Mouse (Mus musculus) layer of hippocampus, adult 9-11 months (tissue): Measurements from ENCODE around the gene Cmas.

Experiments used
- DNase-seq: peaks from one replicate; pipeline ENCODE4 v3.0.0; 2022

Gene Cmas

DNA sequence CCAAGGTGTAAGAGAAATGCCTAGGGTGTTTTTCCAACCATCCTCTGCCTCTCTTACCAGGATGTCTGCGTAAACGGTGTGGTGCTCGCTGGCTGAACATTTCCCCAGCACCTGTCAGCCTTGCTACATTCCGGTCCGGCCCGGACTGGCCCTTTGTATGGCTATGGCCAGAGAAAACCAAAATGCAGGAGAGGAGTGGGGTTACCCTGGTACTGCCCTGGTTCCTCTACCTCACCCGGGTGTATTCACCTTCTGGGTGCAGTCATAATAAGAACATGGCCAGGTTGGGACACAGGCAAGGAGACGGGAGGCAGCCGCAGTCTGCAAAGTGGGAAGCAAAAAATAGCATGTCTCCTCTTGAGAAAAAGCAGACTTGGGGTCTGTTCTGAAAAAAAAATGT is 38.6 kb downstream of the Cmas start:
- no peak for DNase-seq

DNA sequence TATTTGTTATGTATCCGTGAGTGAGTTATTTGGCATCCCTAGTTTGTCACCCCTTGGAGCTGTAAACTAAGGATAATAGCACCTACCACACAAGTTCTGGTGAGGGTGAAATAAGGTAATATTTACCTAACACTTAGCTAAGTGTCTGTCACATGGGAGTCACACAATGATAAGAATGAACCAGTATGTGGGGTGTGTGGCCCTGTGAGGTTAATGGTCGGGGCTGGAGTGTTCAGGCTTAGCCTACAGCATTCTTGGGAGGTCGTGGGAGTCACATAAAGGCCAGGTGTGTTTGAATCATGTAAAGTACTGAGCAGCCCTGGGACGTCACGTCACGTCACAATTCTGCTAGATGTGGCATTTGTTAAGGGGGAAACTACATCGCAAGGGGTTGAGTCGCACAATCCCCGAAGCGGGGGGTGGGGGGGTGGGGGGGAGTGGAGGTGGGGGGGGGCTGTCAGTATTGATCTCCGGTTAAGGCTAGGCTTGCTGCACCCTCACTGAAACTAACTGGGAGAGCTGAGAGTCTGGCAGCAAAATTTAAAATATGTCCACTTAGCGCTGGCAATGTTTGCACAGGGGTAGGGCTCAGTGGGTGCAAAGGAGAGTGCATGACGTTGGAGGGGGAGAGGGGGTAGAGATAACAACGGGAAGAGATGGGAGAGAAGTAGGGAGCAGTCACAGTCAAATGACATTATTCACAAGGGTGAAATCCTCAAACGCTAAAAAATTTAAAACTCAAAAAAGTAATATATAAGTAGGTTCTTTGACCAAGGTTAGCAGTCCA is 39.4 kb downstream of the Cmas start:
- DNase-seq = no peak

DNA sequence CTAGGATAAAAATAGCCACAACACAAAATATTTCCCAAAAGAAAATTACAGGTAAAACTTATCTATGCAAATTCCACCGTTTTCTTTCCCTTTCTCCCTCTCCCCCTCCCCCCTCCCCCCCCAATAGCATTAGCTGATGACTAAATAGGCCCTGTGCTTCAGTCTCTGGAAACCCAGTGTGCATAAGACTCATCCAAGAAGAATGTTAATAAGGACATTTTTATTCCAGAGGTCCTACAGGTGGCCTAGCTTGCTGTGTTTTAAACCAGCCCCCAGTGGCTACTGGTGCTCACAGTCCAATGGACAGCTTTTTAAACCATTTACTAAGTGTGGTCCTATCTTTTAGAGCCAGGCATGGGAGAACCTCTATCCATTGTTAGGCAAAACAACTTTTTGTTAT is 41.5 kb downstream of the Cmas start:
- DNase-seq = no peak

DNA sequence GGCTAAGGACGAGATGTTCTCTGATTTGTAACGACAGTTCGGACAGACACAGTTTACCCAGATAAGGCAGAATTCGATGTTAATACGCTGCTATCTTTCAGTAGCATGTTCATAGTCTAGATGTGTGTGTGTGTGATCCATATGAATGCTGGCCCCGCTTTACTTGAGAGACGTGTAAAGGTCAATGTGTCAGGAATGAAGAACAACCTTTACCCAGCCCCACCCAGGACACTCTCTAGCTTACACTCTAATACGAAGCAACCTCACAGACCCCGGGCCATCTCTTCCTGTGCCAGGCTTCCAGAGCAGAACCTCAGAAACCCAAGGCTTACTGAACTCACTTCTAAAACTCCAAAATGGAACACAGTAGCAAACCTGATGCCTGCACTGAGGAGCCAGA is 42.4 kb downstream of the Cmas start:
- no peak for DNase-seq

DNA sequence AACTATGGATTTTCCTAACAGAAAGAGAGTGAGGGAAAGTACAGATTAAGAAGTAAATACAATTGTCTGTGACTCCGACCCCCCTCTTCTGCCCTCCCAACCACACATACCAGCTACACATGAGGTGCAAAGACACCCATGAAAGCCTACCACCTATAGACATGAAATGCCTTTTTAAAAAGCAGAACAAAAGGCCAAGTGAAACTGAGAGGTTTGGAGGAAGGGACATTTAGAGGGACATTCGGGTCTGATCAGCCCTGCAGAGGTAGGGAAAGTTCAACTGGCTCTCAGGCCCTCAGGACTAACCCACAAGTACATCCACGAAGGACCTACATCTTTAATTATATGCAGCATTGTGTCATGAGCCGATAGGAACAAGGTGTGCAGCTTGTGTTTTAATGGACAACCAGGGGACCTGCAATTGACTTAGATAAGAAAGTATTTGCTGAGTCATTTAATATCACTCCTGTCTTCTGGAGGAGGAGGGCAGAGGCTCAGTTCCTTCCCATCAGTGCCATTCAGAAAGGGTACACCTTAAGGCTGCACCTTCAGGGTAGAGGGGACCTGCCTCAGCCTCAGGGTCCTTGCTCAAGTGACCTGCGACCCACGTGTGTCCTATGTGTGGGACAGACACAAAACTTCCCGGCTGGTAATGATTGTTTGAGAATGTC is 43.4 kb downstream of the Cmas start:
- no peak for DNase-seq

DNA sequence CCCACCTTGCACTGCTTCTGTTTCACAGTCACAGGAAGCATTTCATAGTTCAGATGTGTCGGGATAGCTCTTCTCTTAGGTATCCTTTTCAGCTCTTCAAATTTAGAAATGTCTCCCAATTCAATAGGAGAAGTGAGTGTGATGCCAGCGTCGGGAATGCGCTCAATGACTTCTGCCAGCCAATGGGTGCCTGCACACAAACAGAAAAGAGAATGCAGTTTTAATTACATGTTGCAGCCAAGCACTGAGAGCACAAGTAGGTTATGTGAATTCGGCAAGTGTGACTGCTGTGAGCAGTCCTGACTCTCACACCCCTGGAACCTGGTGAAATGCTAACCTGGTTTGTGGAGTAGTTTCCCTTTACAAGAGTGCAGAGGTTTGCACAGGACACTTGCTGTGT is 45.2 kb downstream of the Cmas start:
- no peak for DNase-seq

DNA sequence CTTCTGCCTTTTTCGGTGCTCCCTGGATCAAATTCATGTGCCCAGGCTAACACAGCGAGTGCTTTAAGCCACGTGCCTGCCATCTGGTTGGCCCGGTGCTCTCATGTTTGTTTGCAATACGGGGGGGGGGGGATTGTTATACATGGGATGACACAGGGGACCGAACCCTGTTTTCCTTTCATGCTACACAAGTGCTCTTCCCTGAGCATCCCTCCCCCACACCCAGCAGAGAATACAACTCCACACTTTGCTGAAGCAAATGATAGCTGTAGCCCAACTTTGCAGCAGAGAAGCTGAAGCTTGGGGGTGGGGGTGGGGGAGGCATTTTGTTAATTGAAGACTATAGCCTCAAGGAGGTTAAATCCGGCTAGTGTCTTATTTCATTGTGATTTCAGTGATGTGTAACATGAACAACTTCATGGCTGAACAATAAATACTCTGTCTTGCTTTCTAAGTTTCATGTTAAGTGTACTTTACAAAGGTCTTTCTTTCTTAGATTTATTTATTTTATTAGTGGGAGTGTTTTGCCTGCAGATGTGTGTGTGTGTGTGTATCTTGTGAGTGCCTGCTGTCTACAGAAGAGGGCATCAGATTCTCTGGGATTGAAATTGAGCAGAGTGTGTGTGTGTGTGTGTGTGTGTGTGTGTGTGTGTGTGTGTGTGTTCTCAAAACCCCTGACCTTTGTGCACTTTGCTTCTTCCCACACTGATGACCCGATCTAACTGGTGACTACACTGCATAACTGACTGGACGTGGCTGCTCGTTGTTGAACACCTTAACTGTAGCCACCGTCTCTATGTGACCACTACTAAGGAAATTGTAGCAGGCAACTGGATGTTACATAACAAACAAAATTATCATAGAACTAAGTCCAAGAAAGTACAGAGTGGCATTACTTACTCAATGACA is 46.4 kb downstream of the Cmas start:
- DNase-seq = no peak

DNA sequence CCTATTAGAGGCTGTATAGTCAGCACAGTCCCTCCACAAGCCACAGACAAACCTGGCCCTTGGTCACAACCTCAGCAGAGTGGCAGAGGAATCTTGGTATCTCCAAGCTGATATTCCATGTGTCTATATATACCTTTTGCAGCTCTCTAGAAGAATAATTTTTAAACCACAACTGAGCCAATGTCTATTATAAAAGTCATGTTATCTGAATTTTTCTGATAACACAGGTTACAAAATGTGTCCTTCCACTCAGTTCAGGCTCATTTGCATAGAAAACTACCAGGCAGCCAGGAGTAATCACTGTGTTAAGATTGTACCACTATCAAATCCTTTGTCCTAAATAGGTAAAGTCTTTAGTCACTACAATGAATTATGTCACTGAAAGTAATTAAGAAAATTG is 47.9 kb downstream of the Cmas start, which contains the start of gene Sult6b2:
TSS of gene Sult6b2 (minus strand) at position 101 of the 400 bp plus-strand sequence.
- no peak for DNase-seq

DNA sequence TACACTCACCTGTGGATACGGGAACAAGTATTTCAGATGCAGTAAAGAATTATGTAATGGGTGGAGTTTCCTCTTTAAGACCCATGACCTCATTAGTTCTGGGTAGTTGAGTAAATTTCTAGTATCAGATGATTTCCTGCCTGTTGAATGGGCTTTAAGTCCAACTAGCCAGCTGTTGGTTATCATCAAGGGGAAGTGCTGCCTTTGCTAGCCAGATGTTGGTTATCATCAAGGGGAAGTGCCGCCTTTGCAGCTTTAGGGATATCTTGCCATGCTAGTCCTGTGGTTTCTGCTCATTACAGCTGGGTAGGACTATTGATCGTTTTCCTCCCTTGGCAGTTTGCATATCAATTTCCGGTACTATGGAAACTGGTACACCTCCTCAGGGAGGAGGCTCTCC is 49.8 kb downstream of the Cmas start:
- DNase-seq = no peak

DNA sequence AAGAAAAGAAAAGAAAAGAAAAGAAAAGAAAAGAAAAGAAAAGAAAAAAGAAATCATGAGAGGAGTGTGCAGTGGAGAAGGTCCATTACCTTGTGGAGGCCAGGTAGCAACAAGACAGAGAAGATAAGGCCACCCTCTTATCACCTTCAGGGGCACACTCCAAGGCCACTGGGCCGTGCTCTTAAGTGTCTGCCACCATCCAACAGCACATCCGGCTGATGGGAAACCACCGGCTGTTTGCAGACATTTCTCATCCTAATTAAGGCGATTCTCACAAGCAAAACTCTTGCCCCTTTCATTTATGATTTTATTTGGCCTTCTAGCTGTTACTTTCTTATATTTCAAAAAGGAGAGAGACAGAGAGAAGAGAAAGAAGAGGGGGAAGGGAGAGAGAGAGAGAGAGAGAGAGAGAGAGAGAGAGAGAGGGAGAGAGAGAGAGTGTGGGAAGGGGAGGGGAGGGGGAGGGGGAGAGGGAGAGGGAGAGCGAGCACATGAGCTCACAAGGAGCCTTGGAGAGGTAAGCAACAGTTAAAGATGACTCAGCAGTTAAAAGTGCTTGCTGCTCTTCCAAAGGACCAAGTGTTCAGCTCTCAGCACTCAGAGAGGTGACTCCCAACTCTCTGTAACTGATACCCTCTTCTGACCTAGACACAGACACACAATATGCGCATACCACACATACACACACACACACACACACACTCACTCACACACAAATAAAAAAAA is 53.0 kb downstream of the Cmas start:
- no peak for DNase-seq

DNA sequence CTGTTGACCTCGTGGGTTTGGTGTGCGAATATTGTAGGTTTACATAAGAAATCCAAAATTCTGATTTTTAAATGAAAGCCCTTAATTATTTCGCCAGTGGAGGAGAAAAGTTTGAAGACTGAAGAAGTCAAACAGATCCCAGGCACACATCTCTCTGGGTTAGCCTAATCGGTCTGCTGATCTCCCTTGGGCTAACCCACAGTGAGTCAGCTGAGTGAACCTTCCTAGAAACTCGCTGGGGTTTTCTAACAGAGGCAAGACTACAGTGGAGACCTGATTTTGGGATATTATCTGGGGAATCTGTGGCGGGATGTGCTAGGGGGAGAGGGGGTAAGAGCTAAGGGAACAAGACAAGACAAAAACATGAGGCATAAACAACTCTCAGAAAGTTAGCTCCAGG is 53.8 kb downstream of the Cmas start:
- no peak for DNase-seq

DNA sequence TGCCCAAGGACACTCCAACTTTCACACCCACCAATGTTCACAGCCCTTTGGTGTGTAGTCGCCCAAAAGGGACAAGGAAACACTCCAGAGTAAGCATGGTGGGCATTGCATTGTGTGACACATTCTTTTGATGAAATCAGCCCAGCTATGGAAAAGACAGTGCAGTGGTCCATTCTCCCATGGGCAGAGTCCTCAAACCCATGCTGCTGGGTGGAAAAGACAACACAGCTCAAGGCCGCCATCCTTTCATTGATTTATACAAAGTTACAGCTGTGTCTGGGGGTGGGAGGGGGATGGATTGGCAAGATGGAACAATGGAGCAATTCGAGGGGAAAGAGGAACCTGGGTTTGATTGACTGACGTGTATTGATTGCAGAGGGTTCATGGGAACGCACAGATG is 56.5 kb downstream of the Cmas start:
- DNase-seq = no peak

DNA sequence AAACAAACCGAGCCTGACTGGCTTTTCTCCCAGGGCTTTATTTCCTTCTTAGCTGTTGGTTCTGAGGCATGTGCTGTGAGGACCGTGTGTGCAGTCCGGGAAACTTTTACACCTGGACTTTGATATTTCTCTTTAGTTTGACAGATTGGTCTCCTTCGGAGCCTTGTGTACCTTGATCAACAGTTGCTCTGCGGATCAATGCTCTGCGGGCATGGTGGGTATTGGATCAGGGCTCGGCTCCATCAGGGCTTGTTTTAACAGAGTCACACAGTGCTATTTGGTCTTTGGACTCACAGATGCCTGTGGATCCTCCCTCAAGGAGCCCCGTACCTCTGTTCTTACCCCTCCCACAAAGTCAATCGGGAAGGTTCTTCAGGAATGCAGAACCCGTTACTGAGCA is 57.5 kb downstream of the Cmas start:
- no peak for DNase-seq

DNA sequence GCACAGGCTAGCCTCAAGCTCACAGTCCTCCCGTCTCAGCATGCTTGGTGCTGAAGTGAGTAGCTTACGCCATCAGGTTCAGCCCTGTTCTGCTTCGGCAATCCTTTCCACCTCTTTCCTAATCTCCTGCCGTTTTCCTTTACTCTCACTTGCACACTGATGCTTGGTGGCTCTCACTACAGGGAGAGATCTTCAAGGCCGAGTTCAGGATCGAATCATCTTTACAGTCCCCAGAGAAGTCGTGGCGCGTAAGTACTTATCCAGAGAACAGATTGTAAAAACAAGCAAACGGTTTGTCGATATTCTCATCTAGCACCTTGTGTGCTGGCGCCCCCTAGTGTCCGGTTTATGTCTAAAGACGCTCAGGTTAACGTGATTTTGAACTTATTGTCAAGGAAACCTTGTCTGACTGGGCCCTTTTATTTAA is 58.0 kb downstream of the Cmas start:
- DNase-seq = peak; percentile 79

DNA sequence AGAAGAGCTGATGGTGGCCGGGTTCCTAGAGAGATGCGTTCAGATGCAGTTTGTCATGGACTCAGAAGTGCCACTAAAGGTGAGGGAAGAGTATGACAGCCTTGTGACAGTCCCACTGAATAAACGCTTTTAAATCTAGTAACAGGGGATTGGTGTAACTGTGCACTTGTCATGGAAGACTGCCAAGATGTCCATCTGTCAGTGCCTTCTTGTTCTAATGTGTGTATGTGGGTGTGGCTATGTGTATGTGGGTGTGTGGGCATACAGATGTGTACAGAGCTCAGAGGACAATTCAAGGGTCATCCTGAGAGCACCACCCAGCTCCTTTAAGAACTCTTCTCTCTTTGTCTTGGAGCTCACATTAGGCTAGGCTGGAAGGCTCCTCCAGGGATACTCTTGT is 59.0 kb downstream of the Cmas start:
- DNase-seq = no peak

DNA sequence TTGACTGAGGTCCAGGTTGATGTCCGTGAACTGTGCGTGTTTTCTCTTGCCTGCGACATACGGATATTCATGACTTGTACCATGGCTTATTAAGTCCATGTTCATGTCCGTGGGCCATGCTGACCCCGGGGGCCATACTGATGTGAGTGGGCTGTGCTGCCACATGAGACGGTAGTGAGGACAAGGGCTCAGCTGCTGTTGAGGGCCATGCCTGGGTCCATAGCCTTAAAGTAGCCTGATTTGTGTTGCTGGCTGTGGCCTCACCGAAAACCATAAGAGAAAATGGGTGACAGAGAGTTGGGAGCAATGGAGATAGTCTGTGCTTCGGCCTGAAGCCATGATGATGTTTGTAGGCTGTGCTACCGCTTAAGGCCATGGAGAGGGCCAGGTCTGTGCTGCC is 61.8 kb downstream of the Cmas start:
- DNase-seq = no peak

DNA sequence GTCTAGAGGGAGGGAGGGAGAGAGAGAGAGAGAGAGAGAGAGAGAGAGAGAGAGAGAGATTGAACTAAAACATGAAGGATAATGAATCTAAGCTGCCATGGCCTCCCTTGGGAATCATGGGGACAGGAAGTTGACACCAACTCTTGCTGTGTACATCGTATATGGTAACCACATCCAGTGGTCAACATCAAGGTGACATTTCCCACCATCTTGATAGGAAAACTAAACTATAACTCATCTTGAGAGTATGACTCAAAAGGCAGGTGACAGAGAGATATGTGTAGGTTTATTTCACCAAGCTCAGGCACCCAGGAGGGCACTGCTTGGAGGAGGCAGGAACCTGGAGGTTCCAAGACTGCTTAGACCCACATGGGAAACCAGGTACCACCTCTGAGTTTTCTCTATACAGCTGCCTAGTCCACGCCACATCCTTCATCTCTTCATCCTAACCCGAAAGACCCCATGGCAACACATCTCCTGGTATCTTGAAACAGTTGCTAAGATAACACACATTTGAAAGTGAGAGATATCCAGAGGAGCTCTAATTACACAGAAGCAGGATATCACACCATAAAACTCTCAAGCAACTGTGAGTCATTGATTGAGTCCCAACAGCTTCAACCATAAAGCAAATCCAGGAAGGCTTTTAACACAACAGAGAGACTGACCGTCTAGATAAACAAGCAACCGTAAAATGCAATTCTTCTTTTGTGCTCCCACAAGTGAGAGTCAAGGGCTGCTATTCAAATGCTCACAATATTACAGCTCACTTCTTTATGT is 66.7 kb downstream of the Cmas start:
- no peak for DNase-seq
